Mouse (Mus musculus): ENCODE measurements around the gene Fzd10. TPM values are rescaled to one million over a fixed set of nuclear protein-coding genes. Genes with fewer than 3 reads are reported as not detected.

Gene Fzd10
- polyA plus RNA-seq, 1 experiment from 2014 or later = 0.39 TPM

GRCm38 (mm10) chr5:128606596-128606995, 6.0 kb downstream of the Fzd10 start:
- Histone ChIP-seq H3K4me3 (ENCODE audit: control insufficient read depth in 1 of 2, insufficient read depth in 1 of 2, low read depth in 1 of 2, low read length in 2 of 2) (no peak overlapping the region), H3K4me1 (ENCODE audit: control insufficient read depth in 2 of 2, insufficient read depth in 2 of 2, low read length in 2 of 2) (no peaks in the 10 kb centered on the region), H3K9ac (ENCODE audit: low read length) (no peak overlapping the region), H3K27me3 (ENCODE audit: control insufficient read depth, insufficient read depth, low read length) (peaks cover 54% of the 10 kb centered on the region), H3K4me2 (ENCODE audit: low read length) (no peak overlapping the region), H3K36me3 (ENCODE audit: control insufficient read depth, insufficient read depth, low read length) (no peaks in the 10 kb centered on the region), H3K9me3 (ENCODE audit: control insufficient read depth, low read length) (no peaks in the 10 kb centered on the region), H3K27ac (replicated peaks in 1 of 2; ENCODE audit: control insufficient read depth in 1 of 2, insufficient read depth in 1 of 2, low read depth in 2 of 2, low read length in 2 of 2) (no peak overlapping the region)
- 10% methylated on average over 14 of the region's 14 CpGs for WGBS
- ATAC-seq (ENCODE audit: insufficient number of reproducible peaks, insufficient read depth, low FRiP score, low read depth) = no peak

DNA sequence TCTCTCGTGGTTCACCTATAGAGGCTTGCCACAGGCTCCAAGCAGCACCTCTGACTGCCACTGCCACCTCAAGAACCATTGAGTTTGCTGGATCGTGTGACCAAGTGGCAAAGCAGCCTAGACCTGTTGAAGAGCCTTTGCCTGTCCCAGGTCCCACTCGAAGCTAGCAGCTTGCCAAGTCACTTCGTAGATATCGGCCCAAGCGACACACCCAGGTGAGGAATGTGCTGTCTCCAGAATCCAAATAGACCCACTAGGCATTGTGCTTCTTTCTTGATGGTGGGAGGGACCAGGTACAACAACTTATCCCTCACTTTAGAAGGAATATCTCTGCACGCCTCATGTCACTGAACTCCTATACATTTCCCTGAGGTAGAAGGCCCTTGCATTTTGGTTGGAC, 8.4 kb downstream of the Fzd10 start:
- ATAC-seq (ENCODE audit: insufficient number of reproducible peaks, insufficient read depth, low FRiP score, low read depth) = no peak
- H3K27ac ChIP-seq (replicated peaks in 1 of 2; ENCODE audit: control insufficient read depth in 1 of 2, insufficient read depth in 1 of 2, low read depth in 2 of 2, low read length in 2 of 2) = no peak overlapping the region
- H3K4me1 ChIP-seq (ENCODE audit: control insufficient read depth in 2 of 2, insufficient read depth in 2 of 2, low read length in 2 of 2) = no peaks in the 10 kb centered on the region
- H3K9ac ChIP-seq (ENCODE audit: low read length) = no peak overlapping the region
- no peaks in the 10 kb centered on the region for H3K9me3 ChIP-seq (ENCODE audit: control insufficient read depth, low read length)
- H3K36me3 ChIP-seq (ENCODE audit: control insufficient read depth, insufficient read depth, low read length) = no peaks in the 10 kb centered on the region
- no peak overlapping the region for H3K4me3 ChIP-seq (ENCODE audit: control insufficient read depth in 1 of 2, insufficient read depth in 1 of 2, low read depth in 1 of 2, low read length in 2 of 2)
- 83% methylated on average over 7 of the region's 7 CpGs for WGBS
- H3K4me2 ChIP-seq (ENCODE audit: low read length) = no peak overlapping the region
- peaks cover 29% of the 10 kb centered on the region for H3K27me3 ChIP-seq (ENCODE audit: control insufficient read depth, insufficient read depth, low read length)

GRCm38 (mm10) chr5:128617621-128618020, 17.0 kb downstream of the Fzd10 start:
- Histone ChIP-seq H3K9ac (ENCODE audit: low read length) (no peak overlapping the region), H3K4me1 (ENCODE audit: control insufficient read depth in 2 of 2, insufficient read depth in 2 of 2, low read length in 2 of 2) (no peaks in the 10 kb centered on the region), H3K9me3 (ENCODE audit: control insufficient read depth, low read length) (no peaks in the 10 kb centered on the region), H3K36me3 (ENCODE audit: control insufficient read depth, insufficient read depth, low read length) (no peaks in the 10 kb centered on the region), H3K27ac (replicated peaks in 1 of 2; ENCODE audit: control insufficient read depth in 1 of 2, insufficient read depth in 1 of 2, low read depth in 2 of 2, low read length in 2 of 2) (no peak overlapping the region), H3K4me2 (ENCODE audit: low read length) (no peak overlapping the region), H3K4me3 (ENCODE audit: control insufficient read depth in 1 of 2, insufficient read depth in 1 of 2, low read depth in 1 of 2, low read length in 2 of 2) (no peak overlapping the region), H3K27me3 (ENCODE audit: control insufficient read depth, insufficient read depth, low read length) (peaks cover 3% of the 10 kb centered on the region)
- 5% methylated on average over 9 of the region's 9 CpGs for WGBS
- ATAC-seq (ENCODE audit: insufficient number of reproducible peaks, insufficient read depth, low FRiP score, low read depth) = no peak

- Histone ChIP-seq H3K27me3 (ENCODE audit: control insufficient read depth, insufficient read depth, low read length) (peaks cover 3% of the 10 kb centered on the region), H3K4me1 (ENCODE audit: control insufficient read depth in 2 of 2, insufficient read depth in 2 of 2, low read length in 2 of 2) (no peaks in the 10 kb centered on the region), H3K9me3 (ENCODE audit: control insufficient read depth, low read length) (0 out of 2 replicates have a peak, but pooled peaks cover 2% of the 10 kb centered on the region), H3K27ac (replicated peaks in 1 of 2; ENCODE audit: control insufficient read depth in 1 of 2, insufficient read depth in 1 of 2, low read depth in 2 of 2, low read length in 2 of 2) (no peak overlapping the region), H3K36me3 (ENCODE audit: control insufficient read depth, insufficient read depth, low read length) (no peaks in the 10 kb centered on the region), H3K4me2 (ENCODE audit: low read length) (no peak overlapping the region), H3K9ac (ENCODE audit: low read length) (no peak overlapping the region), H3K4me3 (ENCODE audit: control insufficient read depth in 1 of 2, insufficient read depth in 1 of 2, low read depth in 1 of 2, low read length in 2 of 2) (no peak overlapping the region)
- no peak for ATAC-seq (ENCODE audit: insufficient number of reproducible peaks, insufficient read depth, low FRiP score, low read depth)
- WGBS = 45% methylated on average over 8 of the region's 8 CpGs
These were observed 19.3 kb downstream of the Fzd10 start for GRCm38 (mm10) chr5:128619987-128620386.

DNA sequence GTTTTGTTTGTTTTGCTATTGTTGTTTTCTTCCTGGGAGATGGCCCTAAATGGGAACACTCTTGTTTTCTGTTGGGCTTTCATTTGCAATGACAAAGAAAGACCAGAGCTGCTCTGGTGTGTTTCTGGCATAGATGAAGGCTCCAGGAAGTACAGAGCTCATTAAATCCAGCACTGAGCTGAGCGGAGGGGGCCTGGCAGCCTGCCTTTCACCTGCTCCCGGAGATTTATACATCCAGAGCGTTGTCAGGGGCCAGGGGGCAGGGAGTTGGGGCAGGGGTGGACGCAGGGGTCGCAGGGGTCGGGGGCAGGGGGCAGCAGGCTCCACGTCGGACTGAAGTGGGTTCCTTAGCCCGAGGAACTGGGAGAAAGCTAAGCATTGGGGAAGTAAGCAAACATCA, 19.8 kb downstream of the Fzd10 start:
- no peak overlapping the region for H3K4me2 ChIP-seq (ENCODE audit: low read length)
- H3K27me3 ChIP-seq (ENCODE audit: control insufficient read depth, insufficient read depth, low read length) = peaks cover 3% of the 10 kb centered on the region
- no peaks in the 10 kb centered on the region for H3K4me1 ChIP-seq (ENCODE audit: control insufficient read depth in 2 of 2, insufficient read depth in 2 of 2, low read length in 2 of 2)
- H3K9ac ChIP-seq (ENCODE audit: low read length) = no peak overlapping the region
- no peaks in the 10 kb centered on the region for H3K36me3 ChIP-seq (ENCODE audit: control insufficient read depth, insufficient read depth, low read length)
- no peak overlapping the region for H3K27ac ChIP-seq (replicated peaks in 1 of 2; ENCODE audit: control insufficient read depth in 1 of 2, insufficient read depth in 1 of 2, low read depth in 2 of 2, low read length in 2 of 2)
- no peak overlapping the region for H3K4me3 ChIP-seq (ENCODE audit: control insufficient read depth in 1 of 2, insufficient read depth in 1 of 2, low read depth in 1 of 2, low read length in 2 of 2)
- WGBS = 15% methylated on average over 9 of the region's 9 CpGs
- no peak for ATAC-seq (ENCODE audit: insufficient number of reproducible peaks, insufficient read depth, low FRiP score, low read depth)
- 0 out of 2 replicates have a peak, but pooled peaks cover 2% of the 10 kb centered on the region for H3K9me3 ChIP-seq (ENCODE audit: control insufficient read depth, low read length)

DNA sequence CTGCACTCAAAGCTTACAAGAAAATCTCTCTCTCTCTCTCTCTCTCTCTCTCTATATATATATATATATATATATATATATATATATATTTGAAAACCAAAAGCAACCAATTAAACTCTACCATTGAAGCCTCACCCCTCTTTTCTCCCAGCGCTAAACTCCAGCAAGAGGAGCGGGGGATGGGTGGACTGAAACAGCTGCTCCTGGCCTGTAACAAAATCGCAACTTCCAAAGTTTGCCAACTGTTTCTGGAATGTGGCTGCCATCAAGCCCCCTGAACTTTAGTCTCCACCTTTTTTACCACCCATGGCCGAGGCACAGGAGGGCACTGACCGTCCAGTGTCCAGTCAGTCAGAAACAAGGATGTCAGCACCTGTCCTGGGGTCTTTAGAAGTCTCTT, 27.1 kb downstream of the Fzd10 start:
- Histone ChIP-seq H3K9me3 (ENCODE audit: control insufficient read depth, low read length) (0 out of 2 replicates have a peak, but pooled peaks cover 2% of the 10 kb centered on the region), H3K4me3 (ENCODE audit: control insufficient read depth in 1 of 2, insufficient read depth in 1 of 2, low read depth in 1 of 2, low read length in 2 of 2) (no peak overlapping the region)
- 52% methylated on average over 5 of the region's 5 CpGs for WGBS

GRCm38 (mm10) chr5:128636648-128637047, 36.0 kb downstream of the Fzd10 start:
- Histone ChIP-seq H3K27me3 (ENCODE audit: control insufficient read depth, insufficient read depth, low read length) (no peaks in the 10 kb centered on the region), H3K4me1 (ENCODE audit: control insufficient read depth in 2 of 2, insufficient read depth in 2 of 2, low read length in 2 of 2) (no peaks in the 10 kb centered on the region), H3K27ac (replicated peaks in 1 of 2; ENCODE audit: control insufficient read depth in 1 of 2, insufficient read depth in 1 of 2, low read depth in 2 of 2, low read length in 2 of 2) (no peak overlapping the region), H3K9ac (ENCODE audit: low read length) (no peak overlapping the region), H3K36me3 (ENCODE audit: control insufficient read depth, insufficient read depth, low read length) (no peaks in the 10 kb centered on the region), H3K4me3 (ENCODE audit: control insufficient read depth in 1 of 2, insufficient read depth in 1 of 2, low read depth in 1 of 2, low read length in 2 of 2) (no peak overlapping the region), H3K4me2 (ENCODE audit: low read length) (no peak overlapping the region), H3K9me3 (ENCODE audit: control insufficient read depth, low read length) (0 out of 2 replicates have a peak, but pooled peaks cover 3% of the 10 kb centered on the region)
- no peak for ATAC-seq (ENCODE audit: insufficient number of reproducible peaks, insufficient read depth, low FRiP score, low read depth)
- 89% methylated on average over 9 of the region's 9 CpGs for WGBS

More for the DNA sequence above, 27.1 kb downstream of the Fzd10 start:
- no peak for ATAC-seq (ENCODE audit: insufficient number of reproducible peaks, insufficient read depth, low FRiP score, low read depth)
- Histone ChIP-seq H3K9ac (ENCODE audit: low read length) (no peak overlapping the region), H3K27ac (replicated peaks in 1 of 2; ENCODE audit: control insufficient read depth in 1 of 2, insufficient read depth in 1 of 2, low read depth in 2 of 2, low read length in 2 of 2) (no peak overlapping the region), H3K27me3 (ENCODE audit: control insufficient read depth, insufficient read depth, low read length) (no peaks in the 10 kb centered on the region), H3K36me3 (ENCODE audit: control insufficient read depth, insufficient read depth, low read length) (no peaks in the 10 kb centered on the region), H3K4me2 (ENCODE audit: low read length) (no peak overlapping the region), H3K4me1 (ENCODE audit: control insufficient read depth in 2 of 2, insufficient read depth in 2 of 2, low read length in 2 of 2) (no peaks in the 10 kb centered on the region)
